Mouse (Mus musculus): Measurements from ENCODE around the gene Polr2m. TPM values are rescaled to one million over a fixed set of nuclear protein-coding genes. Genes with fewer than 3 reads are reported as not detected.
A peak's percentile ranks its signal among the peaks of the same experiment; 100 is the strongest.
"Not testable (repeated sequence)": the region's sequence is repeated elsewhere in the genome, so short reads cannot be mapped to it uniquely, and the experiment has no call there.

The Polr2m gene
- 100 to 1,000 TPM; 148 to 165 TPM for total RNA-seq (2021)

DNA sequence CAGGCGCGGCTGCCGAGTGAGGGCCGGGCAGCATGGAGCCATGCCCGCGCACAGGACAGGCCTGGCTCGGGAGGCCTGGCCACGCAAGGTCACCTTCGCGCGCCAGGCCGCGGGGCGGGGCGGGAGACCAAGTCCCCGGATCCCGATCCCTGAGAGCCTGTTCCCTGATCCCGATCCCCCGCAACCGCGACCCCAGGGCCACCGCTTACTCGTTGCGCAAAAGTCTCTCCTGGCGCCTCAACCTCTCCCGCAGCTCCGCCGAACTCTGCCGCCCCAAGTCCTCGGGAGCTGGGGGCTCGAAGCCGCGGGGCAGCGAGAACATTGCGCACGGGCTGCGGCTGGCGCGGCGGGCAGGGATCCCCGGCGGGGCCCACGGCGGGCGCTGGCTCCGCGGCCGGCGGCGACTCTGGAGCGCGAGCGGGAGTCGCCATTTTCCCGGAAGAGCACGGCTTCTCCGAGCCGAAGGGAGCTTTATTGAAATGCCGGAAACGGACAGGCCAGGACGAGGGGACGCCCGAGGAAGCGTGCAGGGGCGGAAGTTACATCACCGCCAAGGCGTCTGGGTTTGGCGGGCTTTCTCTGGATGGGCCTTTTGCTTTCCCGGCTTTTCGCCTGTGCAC lies at the start of gene Polr2m:
TSS of gene Polr2m (minus strand) at position 461 of the 620 bp plus-strand sequence.
- peak; percentile 89 to 95 for DNase-seq (ENCODE audit: extremely low spot score in 1 of 2, low spot score in 1 of 2)

DNA sequence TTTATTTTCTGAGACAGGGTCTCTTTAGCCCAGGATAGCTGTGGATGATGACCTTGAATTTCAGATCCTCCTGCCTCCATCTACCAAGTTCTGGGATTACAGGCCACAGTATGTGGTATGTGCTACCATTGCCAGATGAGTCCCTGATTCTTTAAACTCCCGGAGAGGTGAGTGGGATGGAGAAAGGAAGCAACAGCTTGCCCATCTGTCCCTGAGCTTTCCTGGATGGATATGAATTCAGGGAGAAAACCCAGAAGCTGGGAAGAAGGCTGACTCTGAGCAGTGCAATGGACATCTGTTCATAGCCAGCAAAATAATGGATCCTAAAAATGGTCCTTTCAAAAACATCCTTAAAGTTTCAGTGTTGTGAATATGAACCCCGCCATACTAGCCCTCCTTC lies 49.3 kb upstream of the Polr2m start:
- no peak for DNase-seq (ENCODE audit: extremely low spot score in 1 of 2, low spot score in 1 of 2)

DNA sequence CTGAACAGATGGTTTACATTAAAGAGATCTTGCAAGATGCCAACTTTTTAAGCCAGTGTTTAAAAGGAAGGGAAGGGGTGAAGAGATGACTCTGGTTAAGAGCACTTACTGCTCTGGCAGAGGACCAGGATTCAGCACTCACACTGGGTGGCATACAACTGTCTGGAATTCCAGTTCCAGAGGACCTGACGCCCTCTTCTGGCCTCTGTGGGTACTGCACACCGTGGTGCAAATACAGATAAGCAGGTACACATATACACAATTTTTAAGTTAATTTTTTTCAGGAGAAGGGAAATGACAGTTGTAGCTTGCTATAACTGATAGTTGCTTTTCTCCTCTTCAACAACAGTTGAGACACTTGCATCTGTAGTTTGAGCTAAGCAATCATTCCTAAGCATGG lies 44.2 kb upstream of the Polr2m start:
- no peak for DNase-seq (ENCODE audit: extremely low spot score in 1 of 2, low spot score in 1 of 2)

DNA sequence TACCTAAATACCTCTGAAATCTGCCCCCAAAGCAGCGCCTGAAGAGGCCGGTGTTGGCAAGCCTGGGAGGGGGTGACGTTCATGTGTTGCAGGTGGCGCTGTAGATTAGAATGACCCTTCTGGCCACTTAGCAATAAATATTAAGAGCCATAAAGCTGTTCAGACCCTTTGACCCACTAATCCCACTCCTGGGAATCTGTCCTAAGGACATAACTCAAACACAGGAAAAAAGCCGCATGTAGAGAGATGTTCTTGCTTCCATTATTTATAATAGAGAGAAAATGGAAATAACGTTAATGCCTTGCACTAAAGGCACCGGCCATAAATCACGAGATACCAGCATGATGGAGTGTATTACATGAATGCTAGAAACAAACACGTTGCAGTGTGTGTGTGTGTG lies 41.7 kb upstream of the Polr2m start:
- no peak for DNase-seq (ENCODE audit: extremely low spot score in 1 of 2, low spot score in 1 of 2)

DNA sequence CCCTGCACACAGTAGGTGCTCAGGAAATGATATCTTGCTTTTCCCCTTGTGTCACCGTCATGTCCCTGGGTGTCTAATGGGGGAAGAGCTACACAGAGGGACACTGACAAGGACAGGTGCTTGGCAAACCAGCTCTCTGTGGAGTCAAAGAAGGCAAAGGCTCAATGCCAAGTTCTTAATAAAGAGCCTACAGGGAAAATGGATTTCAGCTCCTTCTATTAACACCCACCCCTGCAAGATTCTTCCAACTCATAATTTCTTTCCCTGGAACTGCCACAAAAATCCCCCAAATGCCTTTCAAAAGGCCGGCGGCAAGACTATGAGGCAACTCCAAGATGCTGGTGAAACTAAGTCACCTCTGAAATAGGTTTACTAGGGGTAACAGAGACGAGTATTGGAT lies 38.2 kb upstream of the Polr2m start:
- no peak for DNase-seq (ENCODE audit: extremely low spot score in 1 of 2, low spot score in 1 of 2)

DNA sequence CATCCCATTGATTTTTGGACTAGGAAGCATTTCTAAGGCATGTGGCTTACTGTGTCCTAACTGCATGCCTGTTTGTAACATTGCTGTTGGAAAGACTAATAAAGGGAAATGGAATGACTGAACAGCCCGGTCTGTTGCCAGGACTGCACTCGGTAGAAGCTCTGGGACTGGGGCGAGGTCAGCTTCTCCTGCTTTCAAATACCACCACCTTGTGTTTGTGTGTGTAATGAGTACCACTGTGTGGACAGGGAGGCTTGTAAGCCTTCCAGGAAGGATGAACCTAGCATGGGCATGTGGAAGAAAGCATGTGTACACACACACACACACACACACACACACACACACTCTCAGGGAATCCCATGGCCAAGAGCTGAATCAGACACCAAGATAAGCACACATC lies 34.1 kb upstream of the Polr2m start:
- no peak for DNase-seq (ENCODE audit: extremely low spot score in 1 of 2, low spot score in 1 of 2)

DNA sequence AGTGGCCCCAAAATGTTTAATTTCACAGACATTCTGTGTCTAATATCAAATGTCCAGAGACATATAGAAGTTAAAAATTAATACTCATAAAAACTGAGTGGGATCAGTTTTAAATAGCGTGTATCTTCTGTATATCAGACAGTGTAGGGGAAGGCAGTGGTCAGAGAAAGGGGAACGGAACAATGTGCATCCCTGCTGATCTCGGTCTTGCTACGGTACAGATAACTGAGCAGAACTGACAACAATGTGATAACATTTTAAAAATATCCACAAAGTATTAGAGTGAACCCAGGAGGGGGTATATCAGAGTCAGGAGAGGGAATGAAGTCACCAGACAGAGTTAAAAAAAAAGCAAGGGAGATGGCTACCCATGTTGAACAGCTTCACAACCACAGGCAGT lies 31.8 kb upstream of the Polr2m start:
- no peak for DNase-seq (ENCODE audit: extremely low spot score in 1 of 2, low spot score in 1 of 2)

DNA sequence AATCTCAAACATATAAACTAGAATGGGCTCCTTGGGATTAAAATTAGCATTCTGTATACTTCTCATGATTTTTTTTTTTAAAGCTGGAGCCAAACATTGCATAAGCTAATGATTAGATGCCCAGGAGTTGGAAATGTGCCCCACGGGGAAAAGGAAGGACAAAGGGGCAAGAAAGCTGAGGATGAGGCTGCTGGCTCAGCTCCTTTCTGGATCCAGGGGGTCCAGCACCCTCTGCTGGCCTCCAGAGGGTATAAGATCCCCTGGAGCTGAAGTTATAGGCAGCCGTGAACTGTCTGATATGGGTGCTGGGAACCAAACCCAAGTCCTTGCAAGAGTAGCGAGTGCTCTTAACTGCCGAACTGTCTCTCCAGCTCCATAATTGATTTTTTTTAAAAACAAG lies 30.1 kb upstream of the Polr2m start:
- DNase-seq (ENCODE audit: extremely low spot score in 1 of 2, low spot score in 1 of 2) = no peak

DNA sequence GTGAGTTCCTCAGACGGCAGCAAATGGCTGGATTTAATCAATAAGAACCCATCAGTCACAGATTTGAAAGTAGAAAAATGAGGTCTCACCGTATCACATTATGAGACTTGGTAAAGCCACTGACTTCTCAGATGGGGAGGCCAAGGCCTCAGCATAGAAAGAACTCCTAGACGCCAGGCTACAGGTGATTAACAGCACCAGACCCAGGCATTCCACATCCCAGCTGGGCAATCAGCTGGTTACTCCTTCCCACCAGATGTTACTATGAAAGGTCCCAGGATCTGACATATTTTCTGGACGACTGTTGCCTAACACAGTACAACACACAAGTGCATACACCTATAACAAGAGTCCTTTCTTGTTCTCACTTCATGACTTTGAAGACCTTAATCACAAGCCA lies 27.8 kb upstream of the Polr2m start:
- no peak for DNase-seq (ENCODE audit: extremely low spot score in 1 of 2, low spot score in 1 of 2)

DNA sequence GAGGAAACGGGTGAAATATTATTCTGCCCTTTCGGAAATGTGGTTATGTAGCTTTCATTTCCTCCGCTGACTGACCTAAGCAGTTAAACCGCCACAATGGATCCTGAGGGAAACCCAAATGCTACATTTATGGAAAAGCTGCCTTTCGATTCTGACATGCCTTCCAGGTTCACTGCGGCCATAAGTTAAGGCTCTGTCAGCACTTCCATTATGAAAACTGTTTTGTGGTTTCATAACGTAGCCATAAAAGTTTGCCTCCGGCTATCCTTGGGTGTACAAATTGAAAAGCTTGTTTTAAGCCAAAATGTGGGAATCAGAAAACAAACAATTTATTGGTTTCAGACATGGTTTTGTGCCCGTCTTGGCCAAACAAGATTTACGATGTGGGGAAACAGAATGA lies 27.2 kb upstream of the Polr2m start:
- DNase-seq (ENCODE audit: extremely low spot score in 1 of 2, low spot score in 1 of 2) = no peak

DNA sequence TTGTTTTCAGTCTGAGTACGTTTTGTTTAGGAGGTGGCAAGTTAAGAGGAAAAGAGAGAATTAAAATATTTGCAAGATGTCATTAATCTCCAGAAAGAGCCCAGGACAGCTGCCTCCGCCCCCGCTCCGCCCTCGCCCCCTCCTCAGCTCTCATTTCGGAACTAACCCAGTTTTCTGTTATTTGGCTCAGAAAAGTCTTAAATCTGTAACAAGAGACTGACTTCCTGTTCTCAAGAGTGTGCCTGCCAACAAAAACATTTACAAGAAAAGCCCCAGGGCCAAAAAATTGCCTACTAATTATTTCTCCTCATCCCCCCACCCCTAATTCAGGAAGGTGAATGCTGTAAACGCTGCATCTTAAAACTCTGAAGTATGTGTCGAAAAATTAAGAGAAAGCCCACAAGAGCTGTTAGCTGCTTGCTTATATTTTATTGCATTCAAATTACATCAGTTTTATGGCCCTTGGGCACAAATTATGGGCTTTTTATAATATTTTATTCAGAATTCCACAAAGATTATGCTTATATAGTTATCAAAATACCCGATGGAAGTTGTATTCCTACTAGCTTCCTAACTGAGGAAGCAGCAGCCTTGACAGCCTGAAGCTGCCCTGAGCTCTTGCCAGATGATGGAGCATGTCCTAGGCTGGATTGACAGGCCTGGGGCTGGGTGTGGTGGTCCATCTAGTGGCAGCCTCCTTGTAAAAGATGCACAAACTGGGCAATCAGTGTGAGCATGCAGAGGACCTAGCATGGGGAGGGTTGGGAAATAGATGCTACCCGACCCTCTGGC lies 12.9 kb upstream of the Polr2m start:
- DNase-seq (ENCODE audit: extremely low spot score in 1 of 2, low spot score in 1 of 2) = no peak

DNA sequence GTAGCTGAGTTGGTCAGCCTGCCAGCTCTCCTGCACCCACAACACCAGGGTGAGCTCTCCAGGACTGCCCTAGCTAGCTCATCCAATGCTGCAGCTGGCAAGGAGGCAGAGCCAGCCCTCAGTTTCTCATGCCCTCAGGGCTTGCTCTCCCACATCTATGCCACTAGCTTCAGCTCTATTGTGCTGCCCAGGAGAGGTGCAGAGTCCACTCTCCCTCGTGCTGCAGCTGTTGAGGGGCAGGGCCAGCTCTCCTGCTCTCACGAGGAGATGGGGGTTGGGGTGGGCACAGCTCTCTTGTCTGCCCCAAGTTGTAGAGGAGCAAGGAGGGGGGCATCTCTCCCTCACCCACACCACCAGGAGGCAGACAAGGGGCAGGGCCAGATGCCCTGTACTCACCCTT lies 10.9 kb upstream of the Polr2m start:
- no peak for DNase-seq (ENCODE audit: extremely low spot score in 1 of 2, low spot score in 1 of 2)

DNA sequence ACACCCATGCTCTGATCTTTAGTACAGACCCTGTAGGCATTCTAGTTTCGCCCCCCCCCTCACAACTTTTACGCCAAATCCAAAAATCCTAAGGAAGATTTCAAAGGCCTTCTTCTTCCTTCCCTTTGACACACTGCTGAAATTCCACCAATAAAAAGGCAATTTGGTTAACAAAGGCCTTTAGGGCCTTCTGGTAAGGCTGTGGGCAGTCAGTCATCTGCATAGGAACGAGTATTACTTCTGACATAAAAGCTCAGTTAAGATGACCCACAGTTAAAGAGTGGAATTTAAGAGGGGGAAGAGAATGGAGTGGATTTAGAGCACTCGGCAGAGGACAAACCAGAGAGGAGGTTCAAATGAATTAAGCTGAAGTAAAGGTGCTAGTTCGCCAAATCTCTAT lies 8.0 kb upstream of the Polr2m start:
- DNase-seq (ENCODE audit: extremely low spot score in 1 of 2, low spot score in 1 of 2) = no peak

DNA sequence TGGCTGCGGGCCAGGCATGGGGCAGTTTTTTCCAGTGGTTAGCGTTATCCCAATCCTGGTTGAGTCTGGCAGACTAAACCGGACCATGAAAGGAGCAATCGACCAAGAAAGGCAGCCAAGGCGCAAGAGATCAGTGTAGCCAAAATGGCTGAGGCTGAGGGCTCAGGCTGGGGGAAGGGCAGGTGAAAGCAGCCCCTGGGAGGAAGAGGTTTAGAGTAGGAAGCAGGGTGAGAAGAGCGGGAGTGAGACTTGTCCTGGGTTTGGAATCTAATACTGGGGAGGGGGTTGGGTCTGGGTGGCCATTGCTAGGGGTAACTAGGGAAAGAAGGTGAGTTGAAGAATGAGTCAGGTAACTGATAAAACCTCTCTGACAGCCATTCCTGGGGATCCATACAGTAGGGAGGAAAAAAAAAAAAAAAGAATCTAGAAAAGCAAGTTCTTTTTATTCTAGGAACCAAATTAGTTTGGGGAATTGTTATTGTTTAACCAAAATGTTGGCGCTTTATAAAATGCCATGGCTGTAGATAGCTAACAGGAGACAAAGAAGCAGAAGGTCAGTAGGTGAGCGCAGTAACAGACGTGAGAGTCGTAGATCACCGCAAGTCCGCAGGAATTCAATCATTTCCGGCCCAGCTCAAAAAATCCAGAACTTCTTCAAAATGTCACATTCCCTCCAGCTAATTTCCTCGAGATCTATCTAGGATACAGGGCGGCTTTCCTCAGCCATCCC lies 6.7 kb upstream of the Polr2m start:
- DNase-seq (ENCODE audit: extremely low spot score in 1 of 2, low spot score in 1 of 2) = no peak

DNA sequence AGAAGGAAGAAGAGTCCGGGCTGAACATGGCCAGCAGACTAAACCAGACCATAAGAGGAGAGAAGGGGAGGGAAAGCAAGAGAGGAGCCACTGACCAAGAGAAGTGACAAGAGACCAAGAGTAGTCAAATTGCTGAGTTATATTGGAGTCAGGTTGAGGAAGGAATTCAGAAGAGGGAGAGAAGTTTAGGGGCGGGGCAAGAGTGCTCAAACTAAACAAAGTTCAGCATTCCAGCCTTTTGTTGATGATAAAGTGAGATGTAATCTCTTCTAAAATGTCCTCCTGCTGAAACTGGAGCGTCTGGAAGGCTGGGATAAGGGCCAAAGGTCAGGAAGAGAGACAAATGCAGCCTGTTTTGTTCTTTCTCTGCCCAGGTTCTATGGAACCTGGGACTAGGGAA lies 4.3 kb upstream of the Polr2m start:
- DNase-seq (ENCODE audit: extremely low spot score in 1 of 2, low spot score in 1 of 2) = no peak

DNA sequence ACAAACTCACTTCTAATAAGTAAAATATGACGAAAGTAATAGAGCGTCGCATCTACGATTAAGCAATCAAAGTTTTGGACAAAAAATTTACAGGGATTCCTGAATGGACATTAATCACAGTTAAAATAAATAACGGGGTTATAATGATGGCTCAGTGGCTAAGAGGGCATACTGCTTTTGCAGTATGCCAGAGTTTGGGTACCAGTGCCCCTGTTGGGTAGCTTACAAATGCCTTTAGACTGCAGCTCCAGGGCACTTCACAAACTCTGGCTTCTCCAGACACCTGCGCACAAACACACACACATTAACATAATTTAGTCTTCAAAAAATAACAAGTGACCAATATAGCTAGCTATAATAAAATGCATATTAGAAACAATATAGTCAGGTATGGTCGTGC lies 392 bp upstream of the Polr2m start:
- DNase-seq (ENCODE audit: extremely low spot score in 1 of 2, low spot score in 1 of 2) = no peak

DNA sequence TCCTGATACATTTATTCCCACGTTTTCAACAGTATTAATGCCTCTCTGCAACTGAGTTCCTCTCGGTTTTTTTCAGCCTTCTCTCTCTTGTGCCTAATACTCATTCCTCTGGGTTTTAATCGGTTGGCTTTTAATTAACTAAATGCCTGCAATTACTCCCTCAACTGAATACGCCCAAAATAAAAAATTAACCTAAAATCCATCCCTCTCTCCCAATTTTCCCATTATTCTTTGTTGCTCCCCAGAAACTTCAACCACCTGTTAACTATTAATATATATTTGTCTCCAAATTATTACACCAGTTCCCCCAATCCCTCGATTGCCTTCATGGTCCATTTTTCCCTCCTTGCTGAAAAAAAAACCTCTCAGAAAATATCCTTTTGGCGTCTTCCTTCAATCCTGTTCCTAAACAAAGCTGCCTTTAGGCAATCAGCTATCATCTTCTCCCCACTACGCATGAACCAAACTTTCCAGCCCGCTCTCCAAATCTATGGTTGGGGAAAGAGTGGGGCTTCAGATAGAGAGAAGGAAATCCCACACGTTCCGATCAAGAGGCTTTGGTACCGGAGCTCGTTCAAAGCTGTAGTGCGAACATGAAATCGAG lies 762 bp downstream of the Polr2m start:
- no peak for DNase-seq (ENCODE audit: extremely low spot score in 1 of 2, low spot score in 1 of 2)

DNA sequence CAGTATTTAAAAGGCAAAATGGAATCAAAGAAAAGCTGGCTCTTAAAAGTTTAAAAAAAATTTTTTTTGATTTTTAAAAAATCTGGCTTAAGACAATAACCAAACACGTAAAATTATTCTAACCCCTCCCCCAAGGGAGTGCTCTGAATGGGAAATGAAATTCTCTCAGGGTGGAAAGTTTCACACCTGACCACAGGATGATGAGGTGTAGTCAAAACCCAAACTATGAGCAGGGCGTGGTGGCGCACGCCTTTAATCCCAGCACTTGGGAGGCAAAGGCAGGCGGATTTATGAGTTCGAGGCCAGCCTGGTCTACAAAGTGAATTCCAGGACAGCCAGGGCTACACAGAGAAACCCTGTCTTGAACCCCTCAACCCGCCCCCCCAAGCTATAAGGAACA lies 1.9 kb downstream of the Polr2m start:
- not testable (repeated sequence) for DNase-seq (ENCODE audit: extremely low spot score in 1 of 2, low spot score in 1 of 2)

DNA sequence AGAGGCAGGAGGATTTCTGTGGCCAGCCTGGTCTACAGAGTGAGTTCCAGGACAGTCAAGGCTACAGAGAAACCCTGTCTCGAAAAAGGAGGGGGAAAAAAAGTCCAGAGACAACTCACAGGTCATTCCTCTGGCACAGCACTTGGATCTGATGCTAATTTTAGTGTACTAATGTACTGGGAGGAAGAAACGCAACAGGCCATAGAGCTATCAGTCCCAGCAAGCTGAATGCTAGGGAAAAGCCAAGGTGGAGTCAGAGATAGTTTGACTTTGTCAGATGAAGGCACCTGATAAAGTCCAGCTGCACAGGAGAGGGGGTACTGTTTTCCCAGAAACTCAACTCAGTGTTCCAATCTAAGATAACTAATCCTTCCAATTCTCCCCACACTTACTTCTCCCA lies 5.4 kb downstream of the Polr2m start:
- DNase-seq (ENCODE audit: extremely low spot score in 1 of 2, low spot score in 1 of 2) = no peak

DNA sequence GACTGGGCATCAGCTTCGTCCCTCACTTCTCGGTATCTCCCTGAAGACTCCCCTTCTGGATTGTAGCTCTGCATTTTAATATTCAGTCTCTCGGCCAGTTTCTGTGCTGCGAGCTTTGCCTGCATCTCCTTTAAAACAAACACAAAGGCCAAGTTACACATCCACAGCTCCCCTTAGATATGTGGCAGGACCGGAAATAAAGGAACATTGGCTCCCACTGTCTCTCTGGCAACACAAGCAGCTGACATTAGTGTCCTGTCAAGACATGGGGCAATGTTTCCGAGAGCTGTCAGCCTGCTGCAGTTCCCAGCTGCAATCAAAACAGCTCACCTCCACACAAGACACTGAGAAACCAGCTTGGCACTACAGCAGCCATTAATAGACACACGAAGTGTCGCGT lies 6.3 kb downstream of the Polr2m start:
- DNase-seq (ENCODE audit: extremely low spot score in 1 of 2, low spot score in 1 of 2) = no peak

DNA sequence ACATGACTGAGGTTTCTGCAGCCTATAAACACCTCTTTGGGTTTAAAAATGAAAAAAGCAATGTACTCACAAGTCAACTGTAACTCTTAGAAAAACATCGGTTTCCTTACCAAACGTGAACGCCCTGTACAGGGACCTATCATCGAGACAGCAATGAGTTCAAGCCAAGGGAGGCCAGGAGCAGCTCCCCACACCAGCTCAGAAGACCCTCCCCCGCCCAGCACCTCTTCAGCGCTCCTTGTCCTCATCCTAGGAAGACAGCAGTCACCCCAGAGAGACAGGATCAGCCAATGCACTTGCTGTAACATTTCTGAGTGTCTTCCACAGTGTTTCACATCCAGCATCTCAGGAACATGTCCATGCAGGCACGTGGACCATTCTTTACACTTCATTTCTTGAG lies 7.1 kb downstream of the Polr2m start:
- no peak for DNase-seq (ENCODE audit: extremely low spot score in 1 of 2, low spot score in 1 of 2)

Measured in layer of hippocampus, postnatal 25 days (tissue).